Mouse (Mus musculus): ENCODE measurements around the gene C2cd3.

- TF ChIP-seq CTCF (IDR thresholded peaks at IDR 0.05; ENCODE audit: borderline replicate concordance, insufficient read depth, low read depth, low read length) (no peak), POLR2A (IDR thresholded peaks at IDR 0.05; ENCODE audit: borderline replicate concordance, insufficient read depth, low read length) (no peak)
Measured at GRCm38 (mm10) chr7:100496371-100496770, 124.3 kb downstream of the C2cd3 start.
